Mouse (Mus musculus): ENCODE measurements at regions not wholly inside any gene's neighbourhood (a gene's known extent, or its start where the extent isn't known, plus 50 kb on each side); places are given as distances from the start of the nearest gene placed in this dataset.

- TF ChIP-seq CTCF (IDR thresholded peaks at IDR 0.05; ENCODE audit: extremely low read depth, insufficient read depth, low read length): no peak
- TF ChIP-seq POLR2A (IDR thresholded peaks at IDR 0.05; ENCODE audit: extremely low read depth, insufficient read depth, low read length): no peak
These were observed 398.6 kb upstream of the Jag1 start for GRCm38 (mm10) chr2:137515043-137515442.
